Mouse (Mus musculus) v-Abl transformed pro-B cells (cell line): ENCODE results near the gene Srgap1.
"Not testable (repeated sequence)": the region's sequence is repeated elsewhere in the genome, so short reads cannot be mapped to it uniquely, and the experiment has no call there.

Experiments used
- in situ Hi-C, 2 experiments: fragments of 400-800 bp; cut with MboI; formaldehyde crosslinking; loops; one replicate each; pipeline ENCODE4 v1.15.1; 2025; ENCODE audit not compliant: unreplicated experiment in 2 of 2

Srgap1 gene

GRCm38 (mm10) chr10:121775990-121776389, 271.1 kb downstream of the Srgap1 start:
- in situ Hi-C loops, result no loop called here

GRCm38 (mm10) chr10:121773813-121774212, 273.3 kb downstream of the Srgap1 start:
- in situ Hi-C loops, result no loop called here

DNA sequence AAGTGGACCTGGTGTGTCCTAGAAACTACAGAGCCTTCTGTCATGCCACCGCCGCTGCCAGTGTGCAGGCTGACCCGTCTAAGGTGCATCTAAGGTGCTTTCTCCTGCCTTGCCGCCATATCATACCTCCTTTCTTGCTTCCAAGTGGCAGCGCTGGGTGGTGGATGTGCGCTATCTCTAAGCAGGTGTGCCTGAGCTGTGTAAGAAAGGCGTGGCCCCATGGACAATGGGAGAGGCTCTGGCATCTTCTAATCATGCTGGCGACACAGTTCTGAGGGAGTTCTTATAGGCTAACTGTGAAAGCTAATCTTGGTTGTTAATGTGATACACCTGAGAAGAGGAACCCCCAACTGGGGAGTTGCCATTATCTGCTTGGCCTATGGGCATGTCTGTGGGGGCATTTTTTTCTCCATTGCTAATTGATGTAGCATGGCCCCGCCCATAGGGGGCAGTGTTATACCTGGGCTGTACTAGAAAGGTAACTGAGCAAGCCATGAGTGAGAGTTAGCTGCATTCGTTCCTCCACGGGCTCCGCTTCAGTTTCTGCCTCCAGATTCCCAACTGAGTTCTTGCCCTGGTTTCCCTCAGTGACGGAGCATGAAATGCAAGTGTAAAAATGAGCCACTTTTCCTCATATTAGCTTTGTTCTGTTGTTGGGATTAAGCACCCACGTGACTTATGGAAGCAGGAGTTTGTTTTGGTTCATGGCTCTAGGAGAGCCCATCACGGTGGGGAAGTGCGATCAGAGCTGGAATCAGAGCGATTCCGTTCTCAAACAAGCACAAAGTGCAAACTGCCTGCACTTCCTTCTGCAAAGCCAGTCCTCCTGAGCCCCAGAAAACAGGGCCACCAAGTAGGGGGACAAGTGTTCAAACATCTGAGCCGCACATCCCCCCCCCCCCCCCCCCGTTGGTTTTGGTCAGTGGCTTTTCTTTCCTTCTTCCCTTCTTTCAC, 276.2 kb downstream of the Srgap1 start:
- in situ Hi-C loops, result no loop called here

GRCm38 (mm10) chr10:121769711-121770110, 277.4 kb downstream of the Srgap1 start:
- in situ Hi-C loops, result no loop called here

- in situ Hi-C loops, result not testable (repeated sequence)
Measured at GRCm38 (mm10) chr10:121767295-121767694, 279.8 kb downstream of the Srgap1 start.

- in situ Hi-C loops, result no loop called here
Measured at GRCm38 (mm10) chr10:121765174-121766057, 281.7 kb downstream of the Srgap1 start.

- in situ Hi-C loops, result no loop called here
Measured at GRCm38 (mm10) chr10:121764469-121765173, 282.5 kb downstream of the Srgap1 start.

- in situ Hi-C loops, result no loop called here
Measured at GRCm38 (mm10) chr10:121763191-121763590, 283.9 kb downstream of the Srgap1 start.

GRCm38 (mm10) chr10:121762141-121762540, 285.0 kb downstream of the Srgap1 start:
- in situ Hi-C loops, result no loop called here

GRCm38 (mm10) chr10:121759095-121759494, 288.0 kb downstream of the Srgap1 start:
- in situ Hi-C loops, result no loop called here

GRCm38 (mm10) chr10:121756677-121757076, 290.4 kb downstream of the Srgap1 start:
- in situ Hi-C loops, result no loop called here

DNA sequence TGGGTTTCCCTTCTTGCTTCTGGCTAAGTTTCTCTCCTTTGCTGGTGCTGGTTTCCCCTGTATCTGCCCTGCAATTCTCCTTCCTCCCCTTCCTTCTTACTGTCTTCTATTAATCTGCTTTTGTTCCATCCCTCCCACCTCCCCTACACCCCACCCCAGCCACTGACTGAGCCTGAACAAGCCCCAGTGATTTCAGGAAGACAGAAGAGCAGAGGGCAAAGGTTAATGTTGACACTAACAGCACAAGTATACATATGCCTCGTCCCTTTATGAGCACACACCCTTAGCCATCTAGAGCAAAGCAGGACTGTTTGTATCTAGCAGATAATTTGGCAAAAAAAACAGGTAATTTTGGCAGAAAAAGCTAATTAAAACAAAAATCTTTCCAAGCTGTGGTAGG, 291.3 kb downstream of the Srgap1 start:
- in situ Hi-C loops, result no loop called here

DNA sequence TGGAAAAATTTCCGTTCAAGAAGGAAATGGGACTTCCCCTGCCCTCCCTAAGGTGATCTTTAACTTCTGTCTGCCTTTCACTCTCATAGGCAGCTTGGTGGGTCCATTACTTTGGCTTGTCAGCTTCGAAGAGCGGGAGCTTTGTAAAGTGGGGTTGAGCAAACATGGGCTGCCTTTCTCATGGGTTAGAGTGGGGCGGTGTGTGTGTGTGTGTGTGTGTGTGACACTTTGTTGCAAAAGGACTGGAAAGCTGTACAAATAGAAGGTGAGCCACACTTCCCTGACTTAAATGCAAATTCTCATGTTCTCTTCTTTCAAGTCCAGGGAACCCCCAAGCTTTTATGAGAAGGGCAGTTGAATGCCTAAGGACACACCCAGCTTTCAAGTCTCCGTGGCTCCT, 292.9 kb downstream of the Srgap1 start:
- in situ Hi-C loops, result no loop called here

- in situ Hi-C loops, result no loop called here
Measured at GRCm38 (mm10) chr10:121750175-121750574, 296.9 kb downstream of the Srgap1 start.

DNA sequence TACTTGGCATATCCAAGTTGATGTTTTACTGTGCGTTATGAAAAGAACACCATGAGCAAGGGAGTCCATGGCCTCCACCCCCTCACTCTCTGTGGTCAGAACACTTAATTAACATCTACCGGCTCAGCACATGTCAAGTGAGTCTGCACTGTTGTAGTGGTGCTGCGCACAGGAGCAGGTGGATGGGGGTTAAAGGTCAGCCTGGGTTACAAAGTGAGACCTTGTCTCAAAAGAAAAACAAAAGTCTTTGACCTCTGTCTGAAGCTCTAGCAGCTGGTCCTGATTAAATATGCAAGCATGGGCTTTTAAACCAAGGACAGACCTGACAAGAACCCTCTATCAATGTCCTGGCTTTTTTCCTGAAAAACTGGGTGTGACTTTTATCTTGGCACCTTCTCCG, 304.8 kb downstream of the Srgap1 start:
- in situ Hi-C loops, result no loop called here

GRCm38 (mm10) chr10:121739548-121740505, 307.3 kb downstream of the Srgap1 start, which contains the start of gene BC048403:
BC048403 (plus strand) TSS chr10:121739937.
- in situ Hi-C loops, result no loop called here

GRCm38 (mm10) chr10:121737256-121737655, 309.9 kb downstream of the Srgap1 start:
- in situ Hi-C loops, result no loop called here

DNA sequence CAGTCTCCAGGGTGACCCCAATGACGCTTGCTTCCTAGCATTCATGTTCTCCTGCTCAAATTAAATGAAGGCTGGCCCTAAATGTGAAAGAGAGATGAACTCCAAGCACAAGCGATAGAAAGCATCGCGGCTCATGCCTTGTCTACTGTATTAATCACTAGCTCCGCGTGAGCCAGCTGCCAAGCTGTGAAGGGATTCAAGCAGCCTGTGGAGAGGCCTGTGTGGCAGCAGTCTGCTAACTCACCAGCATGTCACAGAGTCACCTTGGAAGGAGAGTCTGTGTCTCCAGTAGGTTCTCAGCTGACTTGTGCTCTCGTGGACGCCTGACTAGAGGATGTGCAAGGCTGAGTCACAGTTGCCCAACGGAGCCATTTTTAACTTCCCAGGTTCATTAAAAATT, 314.6 kb downstream of the Srgap1 start:
- in situ Hi-C loops, result no loop called here

- in situ Hi-C loops, result no loop called here
Measured at GRCm38 (mm10) chr10:121731048-121731725, 315.9 kb downstream of the Srgap1 start.
